Mouse (Mus musculus) splenic B cell, adult 2 months (primary cell): ENCODE measurements at regions not wholly inside any gene's neighbourhood (a gene's known extent, or its start where the extent isn't known, plus 50 kb on each side); places are given as distances from the start of the nearest gene placed in this dataset.

ENCODE experiments used
- DNase-seq: peaks from one replicate; pipeline ENCODE4 v3.0.0-alpha.2; 2011; ENCODE audit warnings: low read depth, low spot score
- H3K27me3 ChIP-seq: 2 replicates; pipeline ENCODE4 v1.6.1; 2012; ENCODE audit warnings: mild to moderate bottlenecking, low read length, moderate library complexity, mixed read lengths; ENCODE audit not compliant: control insufficient read depth, poor library complexity, insufficient read depth, severe bottlenecking
- H3K36me3 ChIP-seq: 2 replicates; pipeline ENCODE4 v1.6.1; 2012; ENCODE audit warnings: mild to moderate bottlenecking, low read length, moderate library complexity, mixed read lengths; ENCODE audit not compliant: control insufficient read depth, poor library complexity, insufficient read depth, severe bottlenecking

DNA sequence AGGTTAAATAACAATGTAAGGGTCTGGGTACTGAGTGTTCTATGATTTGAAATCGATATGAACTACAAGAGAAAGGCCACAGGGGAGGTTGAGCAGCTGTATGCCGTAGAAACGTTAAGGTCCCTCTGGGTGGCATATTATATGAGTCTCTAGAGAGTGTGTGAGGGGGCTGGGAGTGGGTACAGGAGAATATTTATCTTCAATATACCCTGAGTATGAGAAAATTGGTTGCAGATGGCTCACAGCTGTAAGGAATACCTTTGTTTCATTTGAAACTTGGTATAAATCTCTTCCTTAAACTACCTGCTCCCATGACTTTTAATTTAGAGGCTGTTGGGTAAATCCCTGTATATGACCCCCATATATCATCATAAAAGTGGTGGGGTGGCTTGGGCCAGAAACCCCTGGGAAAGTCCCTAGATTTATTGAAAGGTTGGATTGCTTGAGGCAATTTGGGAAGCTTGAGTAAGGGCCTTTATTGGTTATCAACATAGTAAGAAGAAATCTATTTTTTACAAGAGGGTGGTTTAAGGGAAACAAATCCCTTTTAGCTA lies 128.7 kb upstream of the Prkg2 start:
- no peaks in the 10 kb centered on the region for H3K36me3 ChIP-seq
- no peak for DNase-seq
- no peaks in the 10 kb centered on the region for H3K27me3 ChIP-seq

DNA sequence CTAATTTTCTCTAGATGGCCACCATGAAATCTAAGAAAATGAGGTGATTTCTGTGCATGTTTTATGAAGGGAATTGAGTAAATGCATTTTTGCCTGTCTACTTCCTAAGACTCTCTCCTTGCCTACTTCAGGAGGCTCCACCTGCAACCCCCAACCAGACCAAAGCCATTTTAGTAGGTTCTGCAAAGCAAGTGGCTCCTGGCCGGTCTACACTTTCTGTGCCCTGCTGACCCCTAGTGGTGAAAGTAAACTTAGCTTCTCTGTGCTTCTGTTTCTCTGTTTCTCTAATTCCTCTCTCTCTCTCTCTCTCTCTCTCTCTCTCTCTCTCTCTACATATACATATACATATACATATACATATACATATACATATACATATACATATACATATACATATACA lies 120.8 kb upstream of the Prkg2 start:
- Histone ChIP-seq H3K27me3 (no peaks in the 10 kb centered on the region), H3K36me3 (no peaks in the 10 kb centered on the region)
- DNase-seq, result peak; percentile 43

DNA sequence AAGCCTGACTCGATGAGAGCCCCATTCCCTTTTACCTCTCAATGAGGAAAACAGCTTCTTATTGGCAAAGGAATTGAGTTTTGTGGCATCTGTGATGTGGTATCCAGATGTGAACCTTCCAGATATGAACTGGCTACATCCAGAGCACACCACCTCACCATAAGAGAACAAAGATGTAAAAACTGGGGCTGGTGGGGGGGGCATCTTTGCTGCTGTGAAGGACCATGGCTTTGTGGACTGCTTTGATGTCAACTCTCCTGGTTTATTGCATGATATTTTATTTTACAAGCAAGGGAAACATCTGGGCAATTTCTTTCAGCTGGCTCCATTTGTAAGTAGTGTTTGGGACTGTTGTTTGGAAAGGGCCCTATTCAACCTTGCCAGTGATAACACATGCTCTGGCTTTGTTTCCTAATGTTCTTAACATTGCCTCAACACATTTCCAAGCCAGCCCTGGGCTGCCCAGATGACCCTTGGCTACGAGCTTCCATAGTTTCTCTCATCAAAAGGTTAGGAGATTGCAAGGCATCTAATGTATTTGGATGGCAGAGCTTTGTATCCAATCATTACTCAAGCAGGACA lies 116.2 kb upstream of the Prkg2 start:
- no peaks in the 10 kb centered on the region for H3K27me3 ChIP-seq
- H3K36me3 ChIP-seq, result no peaks in the 10 kb centered on the region
- no peak for DNase-seq

DNA sequence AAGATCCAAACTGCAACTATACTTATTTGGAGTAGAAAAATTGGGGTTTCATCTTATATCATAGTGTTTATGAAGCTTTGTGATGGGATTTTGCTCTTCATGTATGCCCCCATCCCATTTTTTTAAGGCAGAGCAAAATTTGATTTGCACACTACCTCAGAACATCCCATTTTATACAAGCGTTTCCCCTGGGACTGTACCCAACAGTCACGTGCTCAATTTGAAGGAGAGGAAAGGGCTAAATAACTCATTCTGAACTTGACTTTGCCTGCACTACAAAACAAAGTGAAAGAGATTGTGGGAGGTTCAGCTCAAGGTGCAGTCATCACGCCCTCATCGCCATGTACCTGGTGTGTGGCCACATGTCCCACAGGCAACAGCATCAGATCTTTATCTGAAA lies 115.1 kb upstream of the Prkg2 start:
- no peak for DNase-seq
- Histone ChIP-seq H3K27me3 (no peaks in the 10 kb centered on the region), H3K36me3 (no peaks in the 10 kb centered on the region)

DNA sequence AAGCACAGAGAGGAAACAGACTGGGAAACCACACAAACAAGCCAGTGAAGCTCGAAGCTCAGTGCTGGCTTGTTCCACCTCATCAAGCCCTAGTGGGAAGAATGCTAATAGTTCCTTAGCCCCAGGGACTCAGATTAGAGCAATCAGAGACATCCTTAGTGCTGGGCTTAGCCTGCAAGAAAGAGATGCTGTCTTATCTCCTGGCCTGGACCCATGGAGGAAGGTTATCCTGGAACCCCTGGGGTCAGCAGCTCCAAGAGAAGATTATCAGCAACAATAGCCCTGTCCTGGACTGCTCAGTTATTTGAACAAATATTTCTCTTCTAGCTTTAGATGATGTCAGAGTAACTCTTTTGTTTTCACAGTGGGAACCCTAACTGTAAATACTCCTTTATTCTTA lies 112.8 kb upstream of the Prkg2 start:
- H3K36me3 ChIP-seq, result no peaks in the 10 kb centered on the region
- DNase-seq, result no peak

DNA sequence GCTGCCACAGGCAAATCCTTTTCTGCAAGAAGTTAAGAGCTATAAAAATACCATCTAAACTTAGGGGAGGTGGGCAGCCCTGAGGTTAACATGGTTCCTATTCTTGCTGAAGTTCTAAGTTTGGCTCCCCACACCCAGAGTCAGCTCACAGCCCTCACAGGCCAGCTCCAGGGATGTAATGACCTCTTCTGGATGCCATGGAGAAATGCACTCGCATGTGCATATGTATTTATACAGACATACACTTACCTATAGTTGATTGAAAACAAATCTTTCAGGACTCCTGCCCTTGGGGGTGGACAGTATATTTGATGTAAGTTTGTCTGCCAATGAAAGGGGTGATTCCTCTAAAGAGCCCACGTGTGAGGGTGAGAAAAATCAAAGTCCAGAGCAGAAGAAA lies 95.5 kb upstream of the Prkg2 start:
- Histone ChIP-seq H3K27me3 (no peaks in the 10 kb centered on the region), H3K36me3 (no peaks in the 10 kb centered on the region)
- DNase-seq, result no peak

More for the DNA sequence above, 112.8 kb upstream of the Prkg2 start:
- H3K27me3 ChIP-seq, result no peaks in the 10 kb centered on the region

DNA sequence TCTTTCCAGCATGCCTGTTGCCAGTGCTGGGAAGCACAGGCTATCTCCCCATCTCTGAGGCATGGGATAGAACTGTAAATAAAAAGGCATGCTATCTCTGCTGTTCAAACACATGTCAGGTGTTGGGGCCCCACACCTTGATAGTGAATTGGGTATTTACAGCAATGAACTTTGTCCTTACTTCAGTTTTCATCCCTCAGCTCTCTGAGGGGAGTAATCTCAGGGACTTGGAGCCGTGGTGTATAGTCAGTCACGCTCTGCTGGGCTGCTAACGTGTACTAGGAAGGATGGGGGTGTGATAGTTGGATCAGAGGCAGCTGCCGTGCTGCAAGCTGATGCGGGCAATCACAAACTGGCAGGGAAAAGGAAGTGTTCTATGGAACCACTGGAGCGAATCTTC lies 91.5 kb upstream of the Prkg2 start:
- Histone ChIP-seq H3K27me3 (no peaks in the 10 kb centered on the region), H3K36me3 (no peaks in the 10 kb centered on the region)
- DNase-seq, result no peak

DNA sequence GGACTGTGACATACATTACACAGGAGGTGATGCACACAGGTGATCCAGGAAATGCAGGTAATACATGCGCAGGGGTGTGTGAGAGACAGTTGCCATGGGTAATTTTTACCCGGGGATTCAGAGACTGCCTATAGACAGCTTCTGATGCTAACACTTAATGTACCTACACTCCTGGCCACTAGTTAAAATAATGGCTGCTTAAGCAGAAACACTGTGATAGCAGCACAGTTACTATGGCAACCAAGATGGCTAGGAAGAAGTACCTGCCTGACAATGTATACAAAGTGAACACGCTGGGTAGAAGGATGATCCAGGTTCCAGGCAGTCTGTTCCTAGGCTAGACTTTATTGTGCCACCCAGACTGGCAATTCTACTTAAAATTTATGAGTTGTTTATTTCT lies 88.3 kb upstream of the Prkg2 start:
- Histone ChIP-seq H3K27me3 (no peaks in the 10 kb centered on the region), H3K36me3 (no peaks in the 10 kb centered on the region)
- no peak for DNase-seq

DNA sequence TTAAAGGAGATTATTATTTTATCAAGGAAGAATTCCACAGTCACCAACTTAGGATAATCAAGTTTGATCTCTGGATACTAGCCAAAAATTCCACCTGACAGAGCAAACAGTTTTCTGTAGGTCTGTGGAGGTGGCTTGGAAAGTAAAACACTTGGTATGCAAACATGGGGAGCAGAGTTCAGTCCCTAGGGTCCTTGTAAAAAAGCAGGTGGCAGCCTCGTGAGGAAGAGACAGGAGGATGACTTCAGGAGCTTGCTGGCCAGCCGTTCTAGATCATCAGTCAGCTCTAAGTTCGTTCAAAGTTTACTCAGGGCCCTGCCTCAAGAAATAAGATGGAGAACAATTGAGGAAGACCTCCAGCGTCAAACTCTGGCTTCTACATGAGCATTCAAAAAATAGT lies 74.6 kb upstream of the Prkg2 start:
- Histone ChIP-seq H3K27me3 (no peaks in the 10 kb centered on the region), H3K36me3 (no peaks in the 10 kb centered on the region)

DNA sequence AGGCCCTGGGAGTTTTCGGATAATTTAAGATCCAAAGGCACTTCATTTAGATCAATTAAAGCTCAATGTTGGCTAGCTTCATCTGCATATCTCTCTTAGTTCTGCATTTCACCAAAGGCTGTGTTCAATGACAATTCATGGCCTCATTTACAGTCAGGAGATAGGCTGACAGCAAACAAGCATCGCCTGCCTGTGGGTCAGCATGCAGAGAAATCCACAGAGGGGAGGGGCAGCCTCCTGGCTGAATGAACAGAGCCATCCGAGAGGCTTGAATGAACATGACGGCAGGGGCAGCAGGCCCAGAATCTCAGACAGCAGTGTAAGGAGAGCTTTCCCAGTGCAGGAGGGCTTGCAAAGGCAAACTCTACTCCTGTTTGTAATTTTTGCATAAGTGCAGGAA lies 74.1 kb upstream of the Prkg2 start:
- H3K36me3 ChIP-seq, result no peaks in the 10 kb centered on the region
- no peaks in the 10 kb centered on the region for H3K27me3 ChIP-seq
- DNase-seq, result no peak

More for the DNA sequence above, 74.6 kb upstream of the Prkg2 start:
- no peak for DNase-seq

DNA sequence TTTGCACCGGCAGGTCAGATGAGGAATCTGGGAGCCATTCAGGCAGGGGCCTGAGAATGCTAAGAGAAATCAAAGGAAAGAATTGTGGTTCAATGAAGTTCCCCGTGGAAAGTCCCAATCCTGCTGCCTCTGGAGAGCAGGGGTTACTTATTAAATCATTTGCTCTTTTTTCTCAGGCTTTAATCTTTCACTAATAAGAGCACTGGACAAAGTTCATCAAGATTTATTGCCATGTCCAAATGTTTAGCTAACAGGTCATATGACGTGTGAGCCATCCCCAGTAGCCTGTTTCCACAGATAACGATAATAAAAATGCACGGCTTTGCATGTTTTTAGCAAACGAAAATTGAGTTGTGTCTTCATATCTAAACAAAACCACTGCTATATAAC lies 62.6 kb upstream of the Prkg2 start:
- Histone ChIP-seq H3K27me3 (no peaks in the 10 kb centered on the region), H3K36me3 (no peaks in the 10 kb centered on the region)
- DNase-seq, result no peak

DNA sequence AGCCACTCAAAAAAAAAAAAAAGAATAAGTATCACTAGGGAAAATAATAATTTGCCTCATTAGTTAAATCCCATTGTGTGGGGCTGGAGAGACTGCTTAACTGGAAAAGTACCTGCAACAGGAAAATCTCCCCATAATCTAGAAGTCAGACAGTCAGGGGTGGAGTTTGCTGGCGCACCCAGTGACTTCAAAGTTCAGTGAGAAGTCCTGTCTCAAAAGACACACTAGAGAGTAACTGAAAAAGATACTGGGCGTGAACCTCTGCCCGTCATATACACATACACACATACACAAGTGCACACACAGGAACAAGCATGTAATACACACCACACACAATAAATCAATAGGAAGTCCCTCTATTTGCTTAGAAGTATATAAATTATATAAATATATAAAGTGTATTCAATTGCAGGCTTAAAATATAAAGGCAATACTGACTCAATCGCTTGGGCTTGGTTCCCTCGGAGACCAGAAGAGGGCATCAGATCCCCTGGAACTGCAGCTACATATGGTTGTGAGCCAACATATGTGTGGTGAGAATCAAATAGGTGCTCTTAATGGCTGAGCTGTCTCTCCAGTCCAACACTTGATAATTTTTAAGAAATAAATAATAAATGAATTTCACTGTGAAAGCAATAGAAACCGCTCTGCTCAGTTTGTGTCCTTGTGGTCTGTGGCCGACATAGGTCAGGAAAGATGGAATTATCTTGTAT lies 62.0 kb upstream of the Prkg2 start:
- Histone ChIP-seq H3K27me3 (no peaks in the 10 kb centered on the region), H3K36me3 (no peaks in the 10 kb centered on the region)
- DNase-seq, result no peak
